Mouse (Mus musculus) telencephalon, adult 2 months (tissue): ENCODE measurements around the gene Cyp24a1.

Experiments
- DNase-seq: peaks from one replicate; pipeline ENCODE4 v3.0.0-alpha.2; 2011; ENCODE audit warnings: low read depth, low spot score

Cyp24a1 gene

DNA sequence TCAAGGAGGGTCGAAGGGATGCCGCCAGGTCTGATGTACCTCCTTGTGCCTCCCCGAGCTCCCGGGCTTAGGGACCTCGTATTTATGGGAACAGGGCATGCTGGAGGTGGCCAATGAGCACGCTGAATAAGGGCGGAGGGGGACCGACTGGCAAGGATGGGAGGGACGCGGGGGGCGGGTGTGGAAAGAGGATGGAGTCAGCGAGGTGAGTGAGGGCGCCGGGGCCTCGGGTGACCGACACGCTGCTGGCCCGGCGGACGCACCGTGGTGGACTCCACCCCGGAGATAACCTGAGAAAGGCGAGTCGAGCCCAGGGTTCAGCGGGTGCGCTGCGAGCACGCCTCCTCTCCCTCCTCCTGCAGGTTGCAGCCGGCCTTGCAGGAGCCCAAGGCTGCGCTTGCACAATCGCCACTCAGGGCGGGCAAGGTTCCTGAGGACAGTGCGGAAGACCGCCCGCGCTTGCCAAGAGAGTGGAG, at the start of gene Cyp24a1:
Cyp24a1 (minus strand) TSS at position 55 of the 476 bp plus-strand sequence.
- DNase-seq: no peak

DNA sequence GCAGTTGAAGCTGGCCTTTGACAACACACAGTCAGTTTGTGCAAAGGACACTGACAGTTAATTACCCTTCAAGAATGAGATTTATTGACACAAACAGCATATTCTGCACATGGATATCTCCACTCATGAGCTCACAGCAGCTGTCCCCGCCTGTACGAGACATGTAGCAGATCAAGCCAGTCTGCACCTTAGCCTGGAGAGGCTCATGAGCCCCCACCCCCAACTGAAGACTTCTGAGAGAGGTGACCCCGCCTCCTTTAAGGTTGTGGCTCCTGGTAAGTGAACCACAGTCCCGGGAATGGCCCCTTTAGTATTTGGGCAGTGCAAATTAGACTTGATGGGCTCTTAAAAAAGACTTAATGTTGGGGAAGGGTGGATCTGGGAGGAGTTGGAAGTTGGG, 48.8 kb upstream of the Cyp24a1 start:
- DNase-seq: no peak

DNA sequence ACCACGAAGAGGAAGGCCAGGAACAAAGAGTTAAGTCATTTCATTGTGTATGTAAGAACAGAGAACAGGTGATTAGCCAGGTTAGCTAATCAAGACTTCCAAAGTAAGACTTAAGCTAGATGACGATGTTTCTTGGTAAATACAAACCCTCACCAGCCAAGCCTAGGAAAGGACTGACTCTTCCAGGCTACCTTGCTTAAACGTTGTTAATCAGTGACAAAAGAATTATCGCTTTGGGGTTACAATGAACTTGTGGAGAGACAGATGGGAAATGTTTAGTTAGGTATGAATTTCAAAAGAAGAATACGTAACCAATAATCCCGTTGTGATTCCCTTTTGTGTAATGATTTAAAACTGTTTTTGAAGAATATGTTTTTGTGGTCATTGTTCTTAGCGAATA, 48.0 kb upstream of the Cyp24a1 start:
- DNase-seq: no peak

DNA sequence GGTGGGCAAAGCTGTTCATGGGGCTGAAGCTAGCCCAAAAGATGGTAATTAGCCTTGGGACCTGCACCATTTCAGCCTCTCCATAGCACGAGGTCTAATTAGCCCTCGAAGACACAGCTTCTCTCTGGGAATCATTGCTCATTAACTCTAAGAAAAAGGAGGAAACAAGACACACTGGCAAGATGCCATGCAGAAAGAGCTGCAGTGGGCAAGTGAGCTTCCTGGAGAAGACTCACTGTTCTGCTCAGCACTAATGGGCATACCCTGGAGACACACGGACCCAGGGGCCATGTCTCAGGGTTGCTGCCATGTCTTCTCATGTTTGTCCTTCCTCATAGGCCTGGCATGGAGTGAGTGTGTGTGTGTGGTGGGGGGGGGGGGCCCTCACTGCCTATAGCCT, 47.2 kb upstream of the Cyp24a1 start:
- DNase-seq: no peak

DNA sequence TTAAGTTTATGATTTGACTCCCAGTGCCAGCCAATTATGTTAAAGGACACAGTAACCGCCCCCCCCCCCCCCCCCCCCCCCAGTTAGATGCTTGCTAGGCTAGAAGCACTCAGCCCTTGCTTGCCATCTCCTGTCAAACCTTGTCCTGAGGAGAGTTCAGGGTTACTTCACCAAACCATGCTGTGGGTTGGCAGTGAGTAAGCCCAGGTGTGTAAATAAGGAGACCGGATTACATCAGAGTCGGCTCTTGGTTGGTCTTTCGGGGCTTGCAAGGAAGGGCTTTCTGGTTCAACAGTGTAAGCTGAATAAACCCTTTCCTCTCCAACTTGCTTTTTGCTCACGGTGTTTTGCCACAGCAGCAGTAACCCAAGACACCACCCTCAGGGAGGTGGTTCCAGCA, 46.7 kb upstream of the Cyp24a1 start:
- DNase-seq: no peak

DNA sequence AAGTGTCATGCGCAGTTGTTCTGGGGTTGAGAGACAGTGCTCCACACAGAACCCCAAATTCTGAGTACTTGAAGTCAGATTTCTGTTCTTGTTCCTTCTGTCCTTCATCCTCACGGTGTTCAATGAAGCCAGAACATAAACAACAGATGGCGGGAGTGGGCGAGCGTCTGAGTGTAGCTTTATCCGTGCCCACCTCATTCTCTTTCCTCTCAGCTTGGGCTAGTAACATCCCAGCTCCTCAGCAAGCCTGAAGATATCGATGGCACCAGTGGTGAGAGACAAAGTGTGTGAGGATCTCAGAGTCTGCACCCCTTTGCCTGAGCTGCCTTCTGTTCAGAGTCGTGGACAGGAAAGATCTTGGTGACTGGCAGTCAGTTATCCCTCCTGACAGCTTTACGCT, 42.3 kb upstream of the Cyp24a1 start:
- DNase-seq: peak; percentile 72

DNA sequence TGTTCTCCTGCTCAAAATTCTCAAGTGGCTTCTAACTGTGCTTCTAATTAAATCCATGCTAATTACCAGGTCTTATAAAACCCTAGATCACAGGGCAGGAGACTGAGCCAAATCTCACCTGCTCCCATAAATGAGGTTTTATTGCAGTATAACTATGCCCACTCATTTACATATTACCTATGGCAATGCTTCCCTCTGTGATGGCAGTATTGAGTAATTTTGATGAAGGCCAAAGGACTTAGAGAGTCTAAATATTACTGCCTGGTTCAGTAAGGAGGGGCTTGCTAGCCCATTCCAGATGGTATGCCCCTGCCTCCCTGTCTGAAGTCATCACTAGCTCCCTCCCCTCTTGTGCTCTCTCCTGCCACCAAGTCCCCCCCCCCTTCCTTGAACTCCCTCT, 38.9 kb upstream of the Cyp24a1 start:
- DNase-seq: no peak

DNA sequence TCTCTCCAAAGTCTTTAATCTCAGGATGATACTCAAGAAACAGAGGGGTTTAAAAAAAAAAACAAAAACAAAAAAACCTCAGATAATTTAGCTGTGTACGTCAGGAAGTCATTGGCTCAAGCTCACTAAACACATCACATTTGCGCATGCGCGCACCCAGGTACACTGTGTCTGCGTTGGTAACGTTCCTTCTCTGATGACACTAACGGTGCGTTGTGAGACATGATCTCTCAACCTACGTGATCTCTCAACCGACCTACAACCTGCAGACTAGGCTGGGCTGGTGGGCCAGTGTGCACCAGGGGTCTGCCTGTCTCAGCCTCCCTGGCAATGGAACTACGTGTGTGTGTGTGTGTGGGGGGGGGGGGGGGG, 37.8 kb upstream of the Cyp24a1 start:
- no peak for DNase-seq

DNA sequence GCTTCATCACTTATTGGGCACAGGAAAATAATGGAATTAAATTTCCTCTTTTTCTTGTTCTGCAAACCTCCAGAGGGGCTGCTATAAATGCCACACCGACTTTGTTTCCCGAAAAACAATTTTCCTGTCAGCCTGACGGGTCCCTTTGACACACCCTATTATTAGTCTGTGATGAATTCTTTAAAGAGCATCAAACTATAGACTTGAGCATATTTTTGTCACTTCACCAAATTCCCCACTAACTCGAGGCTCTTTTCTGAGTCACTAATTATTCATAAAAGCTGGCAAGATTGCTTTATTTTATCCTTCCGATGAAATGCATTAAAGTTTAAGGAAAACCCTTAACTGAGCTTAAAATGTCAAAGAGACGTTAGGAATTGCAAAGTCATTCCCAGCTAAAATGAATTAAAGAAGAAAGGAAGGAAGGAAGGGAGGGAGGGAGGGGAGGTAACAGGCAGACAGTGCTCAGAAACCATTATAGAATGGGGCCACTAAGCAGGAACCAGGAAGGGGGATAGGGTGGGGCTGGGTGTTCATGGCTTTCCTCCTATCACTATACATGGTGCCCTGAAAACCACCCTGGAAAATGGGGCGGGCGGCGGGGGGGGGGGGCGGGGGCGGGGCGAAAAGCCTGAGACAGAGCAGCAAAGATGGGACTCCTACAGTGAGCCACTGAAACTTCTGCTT, 37.3 kb upstream of the Cyp24a1 start:
- no peak for DNase-seq

DNA sequence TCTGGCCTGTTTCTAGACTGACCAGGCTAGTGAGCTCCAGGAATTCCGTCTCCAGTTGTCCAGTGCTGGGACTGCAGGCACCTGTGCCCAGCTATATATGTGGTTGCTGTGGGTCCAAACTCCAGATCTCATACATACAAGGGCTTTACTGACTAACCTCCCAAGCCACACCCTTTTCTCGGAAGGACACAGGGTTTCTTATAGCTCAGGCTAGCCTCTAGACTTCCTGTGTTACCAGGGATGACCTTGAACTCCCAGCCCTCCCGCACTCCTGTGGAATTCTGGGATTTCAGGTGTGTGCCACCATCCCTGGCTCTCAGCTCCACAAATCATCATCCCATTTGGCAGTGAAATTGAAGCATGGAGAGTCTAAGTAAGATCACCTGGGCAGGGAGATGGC, 33.3 kb upstream of the Cyp24a1 start:
- no peak for DNase-seq

DNA sequence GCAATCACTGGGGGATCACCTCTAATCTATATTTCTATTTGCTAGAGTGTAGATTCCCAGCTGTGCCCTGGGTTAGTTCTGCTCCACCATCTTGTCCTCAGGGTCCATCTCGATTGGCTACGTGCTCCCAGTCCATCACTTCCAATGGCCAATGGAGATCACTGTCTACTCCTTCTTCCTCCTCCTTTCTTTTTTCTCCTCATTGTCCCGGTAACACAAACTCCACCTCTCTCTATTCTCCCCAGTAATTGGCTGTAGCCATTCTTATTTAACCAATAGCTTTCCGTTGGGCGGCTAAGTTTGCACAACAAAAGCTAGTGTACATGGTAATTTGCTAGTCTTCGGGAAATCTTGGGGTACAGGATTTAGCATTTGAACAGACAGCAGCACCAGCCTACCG, 32.8 kb upstream of the Cyp24a1 start:
- no peak for DNase-seq

DNA sequence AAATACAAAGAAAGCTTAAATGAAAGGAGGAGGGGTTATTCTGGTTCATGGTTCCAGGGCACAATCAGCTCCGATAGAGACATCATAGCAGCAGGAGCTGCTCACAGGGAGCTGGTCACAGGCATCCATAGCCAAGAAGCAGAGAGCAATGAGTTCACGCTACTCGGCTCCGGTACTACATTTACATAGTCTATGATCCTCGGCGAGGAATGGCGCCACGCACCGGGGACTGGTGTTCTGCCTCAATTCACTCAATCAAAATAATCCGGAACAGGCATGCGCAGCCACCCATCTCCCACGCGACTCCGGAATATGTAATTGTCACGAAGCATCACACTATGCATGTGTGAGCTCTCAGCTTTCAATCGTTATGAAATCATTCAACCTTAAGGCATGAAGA, 31.1 kb upstream of the Cyp24a1 start:
- no peak for DNase-seq

DNA sequence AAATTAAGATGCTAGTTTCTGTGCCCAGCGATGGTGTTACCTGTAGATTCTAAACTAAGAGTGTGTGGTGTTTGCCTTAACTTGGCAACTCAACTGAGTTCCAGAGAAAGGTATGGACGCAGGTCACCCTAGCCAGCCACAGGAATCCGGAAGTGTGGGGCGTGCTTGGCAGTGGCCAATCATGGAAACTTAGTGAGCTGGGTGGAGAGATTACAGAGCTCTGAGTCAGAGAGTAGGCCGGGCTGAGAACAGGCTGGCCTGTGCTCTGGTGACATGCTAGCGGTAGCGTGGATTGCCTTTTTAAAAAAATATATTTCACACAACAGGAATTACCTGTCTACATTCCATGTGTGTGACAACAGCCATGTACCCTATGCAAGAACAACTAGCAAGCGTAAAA, 29.6 kb upstream of the Cyp24a1 start:
- no peak for DNase-seq

DNA sequence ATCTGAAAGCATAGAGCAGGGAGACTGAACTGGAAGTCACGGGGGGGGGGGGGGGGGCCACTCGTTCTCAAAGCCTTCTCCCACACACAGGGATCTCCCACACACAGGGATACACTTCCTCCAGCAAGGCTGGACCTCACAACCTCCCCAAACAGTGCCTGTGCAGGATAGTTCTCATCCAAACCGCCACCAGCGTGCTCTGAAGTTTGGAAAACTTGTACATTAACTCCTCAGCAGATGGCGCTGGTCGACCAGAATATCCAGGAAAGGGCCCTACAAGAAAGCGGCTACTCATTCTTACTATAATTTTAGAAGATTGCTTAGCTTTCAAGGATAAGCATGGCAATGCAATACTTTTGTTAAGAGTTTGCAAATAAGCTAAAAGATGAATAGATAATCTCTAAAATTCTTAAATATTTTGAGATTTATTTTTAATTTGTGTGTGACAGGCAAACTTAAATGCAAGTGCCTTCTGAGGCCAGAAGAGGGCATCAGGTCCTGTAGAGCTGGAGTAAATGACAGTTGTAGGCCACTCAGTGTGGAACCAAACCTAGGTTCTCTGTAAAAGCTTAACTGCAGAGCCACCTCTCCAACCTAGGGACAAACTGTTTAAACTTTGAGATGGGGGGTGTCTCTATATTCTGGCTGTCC, 23.5 kb upstream of the Cyp24a1 start:
- DNase-seq: peak; percentile 58

DNA sequence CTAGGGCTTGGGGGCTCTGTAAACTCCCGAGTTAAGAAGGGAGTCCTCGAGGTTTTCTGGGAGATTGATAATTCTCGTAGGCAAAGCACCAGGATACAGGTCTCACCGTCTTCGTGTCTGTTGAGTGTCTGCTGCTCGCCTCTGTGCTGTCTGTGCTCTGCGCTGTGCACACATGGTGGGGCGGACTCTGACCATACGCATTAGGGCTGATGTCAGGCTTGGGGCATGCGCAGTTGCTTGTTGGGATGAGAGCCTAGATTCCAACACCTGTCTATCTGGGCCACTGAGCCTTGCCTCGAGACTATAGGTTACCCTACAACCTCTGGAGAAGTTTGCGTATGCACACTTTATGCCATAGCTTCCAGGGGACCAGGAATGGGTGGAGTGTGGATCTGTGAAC, 16.8 kb upstream of the Cyp24a1 start:
- no peak for DNase-seq

DNA sequence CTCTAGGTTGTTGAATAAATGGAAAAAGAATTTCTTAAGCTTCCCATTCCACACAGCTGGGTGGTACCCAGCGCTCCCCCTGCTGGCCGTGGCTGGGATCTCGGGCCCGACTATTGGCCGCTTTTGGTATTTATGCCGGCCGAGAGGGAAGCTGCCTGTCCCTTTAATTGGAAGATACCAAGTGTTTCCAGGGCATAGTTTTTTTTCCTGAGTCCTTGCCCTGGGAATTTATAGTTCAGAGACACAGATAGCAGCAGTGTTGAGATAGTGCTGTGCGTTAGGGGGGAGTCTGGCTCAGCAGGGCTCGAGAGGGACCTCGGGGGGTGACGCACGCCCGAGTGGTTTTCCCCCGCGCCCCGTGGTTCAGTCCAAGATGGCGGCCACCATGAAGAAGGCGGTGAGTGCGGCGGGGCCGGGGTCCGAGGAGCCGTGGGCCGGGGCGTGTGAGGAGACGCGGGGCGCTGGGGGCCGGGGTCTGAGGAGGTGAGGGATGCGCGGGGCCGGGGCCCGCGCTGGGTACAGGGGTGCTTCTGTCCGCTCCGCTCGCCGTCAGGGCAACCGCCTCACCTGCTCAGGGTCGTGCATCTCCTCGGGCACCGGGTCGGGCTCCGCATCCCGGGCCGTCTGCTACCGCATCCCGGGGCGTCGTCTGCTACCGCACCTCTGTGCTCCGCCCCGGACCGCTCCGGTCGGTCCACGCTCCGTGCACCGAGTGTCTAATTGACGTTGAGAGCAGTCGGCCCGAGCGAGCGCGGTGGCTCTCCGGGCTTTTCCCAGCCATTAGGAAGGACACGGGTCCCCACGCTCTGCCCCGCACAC, 14.3 kb upstream of the Cyp24a1 start:
- peak; percentile 79 for DNase-seq

DNA sequence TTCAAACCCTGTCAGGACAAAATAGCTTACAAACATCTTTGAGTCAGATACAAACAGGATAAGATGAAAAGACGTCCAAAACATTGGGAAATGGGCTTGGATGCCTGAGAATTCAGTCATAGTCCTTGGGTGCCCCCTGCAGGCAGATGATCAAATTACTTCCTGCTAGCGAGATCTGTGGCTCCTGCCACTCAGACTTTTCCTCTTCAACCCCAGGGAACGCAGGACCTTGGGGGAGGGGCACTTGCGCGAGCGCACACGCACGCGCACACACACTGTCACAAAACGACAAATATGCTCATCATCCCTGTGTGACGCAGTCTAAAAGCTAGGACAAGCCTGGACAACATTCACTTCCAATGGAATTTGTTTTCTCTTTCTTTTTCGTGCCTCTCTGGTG, 11.9 kb upstream of the Cyp24a1 start:
- DNase-seq: peak; percentile 58

DNA sequence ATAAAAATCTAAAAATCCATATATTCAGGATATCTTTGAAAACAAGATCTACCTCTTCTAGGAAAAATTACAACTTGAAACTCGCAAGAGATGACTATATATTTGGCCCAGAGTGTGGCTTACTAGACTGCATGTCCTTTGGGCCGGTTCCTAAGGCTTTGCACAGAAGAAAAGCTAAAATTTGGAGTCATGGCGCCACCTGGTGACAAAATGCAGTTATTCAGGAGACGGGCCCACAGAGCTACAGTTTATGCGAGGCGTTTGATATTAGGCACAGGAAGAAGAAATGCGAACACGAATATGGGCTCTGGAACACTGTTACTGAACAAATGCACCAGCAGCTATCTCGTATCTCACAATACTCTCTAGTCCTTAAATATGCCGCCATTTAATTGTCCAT, 10.8 kb upstream of the Cyp24a1 start:
- DNase-seq: peak; percentile 61

DNA sequence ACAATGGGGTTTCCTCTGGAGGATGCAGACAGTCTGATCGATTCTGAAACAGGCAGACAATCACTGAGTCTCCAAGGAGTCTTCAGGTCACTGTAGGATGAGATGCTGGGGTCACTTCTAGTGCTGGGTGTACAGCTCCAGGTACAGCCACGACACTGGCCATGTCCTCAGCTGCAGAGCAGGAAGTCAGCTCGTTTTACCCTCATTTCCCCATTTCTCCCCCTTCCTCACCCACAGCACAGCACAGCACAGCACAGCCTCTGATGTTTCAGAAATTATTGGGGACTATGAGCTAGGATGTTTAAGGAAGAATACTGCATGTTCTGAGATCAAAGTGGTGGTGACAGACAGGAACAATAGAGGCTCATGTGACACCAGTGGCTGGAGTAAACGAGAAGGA, 7.0 kb upstream of the Cyp24a1 start:
- DNase-seq: no peak

DNA sequence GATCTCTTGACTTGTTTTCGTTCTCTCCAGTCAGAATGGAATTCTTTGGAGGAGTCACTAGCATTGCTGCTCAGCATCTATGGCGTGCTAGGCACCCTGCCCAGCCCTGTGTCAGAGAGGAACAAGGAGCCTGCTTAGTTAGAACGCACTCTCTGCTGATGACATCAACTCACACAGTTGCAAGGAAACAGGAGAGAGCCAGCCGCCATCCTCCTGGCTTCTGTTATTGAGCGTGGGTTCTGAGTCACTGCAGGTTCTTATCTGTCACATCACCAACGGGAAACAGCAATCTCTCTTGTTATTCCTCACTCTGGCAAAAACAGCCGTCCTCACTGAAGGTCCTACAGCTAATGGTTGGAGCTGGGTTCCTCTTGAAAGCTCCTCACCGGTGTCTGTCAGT, 6.4 kb upstream of the Cyp24a1 start:
- no peak for DNase-seq

DNA sequence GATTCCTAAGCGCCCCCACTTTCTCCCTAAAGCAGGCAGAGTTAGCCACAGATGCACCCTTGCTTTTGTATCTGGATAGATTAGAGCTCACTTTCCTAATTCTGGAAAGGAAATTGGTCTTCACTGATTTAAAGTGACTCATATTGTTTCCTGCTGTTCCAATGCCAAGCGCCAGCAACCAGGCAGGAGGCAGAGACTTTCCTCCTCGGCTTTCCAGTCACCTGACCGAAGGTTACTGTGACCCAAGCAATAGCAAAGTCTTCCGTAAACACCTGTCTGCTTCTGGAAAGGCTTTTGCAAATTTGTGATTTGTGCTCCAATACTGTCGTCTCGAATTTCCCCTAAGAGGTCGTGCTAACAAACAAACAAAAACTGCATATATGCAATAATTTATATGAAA, 1.1 kb upstream of the Cyp24a1 start:
- no peak for DNase-seq

DNA sequence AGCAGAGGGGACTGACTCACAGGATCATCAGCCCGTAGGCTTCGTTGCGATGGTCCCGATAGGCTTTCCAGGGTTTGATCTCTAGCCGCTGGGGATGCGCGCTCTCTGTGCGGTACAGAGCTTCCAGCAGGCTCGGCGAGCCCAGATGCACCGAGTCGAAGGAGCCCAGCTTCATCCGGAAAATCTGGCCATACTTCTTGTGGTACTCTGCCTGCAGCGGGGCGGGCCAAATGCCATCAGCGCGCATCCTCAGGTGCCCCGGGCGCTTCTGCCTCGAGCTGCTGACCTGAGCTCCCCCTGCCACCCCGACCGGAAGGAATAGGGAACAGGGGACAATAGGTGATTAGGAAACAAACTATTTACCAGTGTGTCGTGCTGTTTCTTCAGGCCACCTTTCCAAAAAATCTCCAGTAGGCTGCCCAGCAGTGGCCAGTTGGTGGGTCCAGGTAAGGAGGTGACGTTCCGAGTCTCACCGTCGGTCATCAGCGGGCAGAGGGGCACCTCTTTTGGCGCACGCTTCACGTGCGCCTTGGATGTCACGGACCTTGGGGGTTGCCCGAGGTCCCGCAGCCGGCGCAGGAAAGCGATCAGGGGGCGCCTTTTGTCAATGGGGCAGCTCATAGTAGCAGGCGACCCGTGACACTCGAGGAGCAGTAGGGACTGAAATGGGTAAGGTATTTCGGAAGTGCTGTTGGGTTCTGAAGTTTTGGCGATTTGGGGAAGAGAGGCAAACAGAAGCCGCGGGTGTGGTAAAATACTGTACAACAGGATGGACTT, 603 bp downstream of the Cyp24a1 start, which contains the start of gene Pfdn4:
Pfdn4 (plus strand) TSS at position 275 of the 777 bp plus-strand sequence.
- DNase-seq: no peak
